In the genomic region with DNA sequence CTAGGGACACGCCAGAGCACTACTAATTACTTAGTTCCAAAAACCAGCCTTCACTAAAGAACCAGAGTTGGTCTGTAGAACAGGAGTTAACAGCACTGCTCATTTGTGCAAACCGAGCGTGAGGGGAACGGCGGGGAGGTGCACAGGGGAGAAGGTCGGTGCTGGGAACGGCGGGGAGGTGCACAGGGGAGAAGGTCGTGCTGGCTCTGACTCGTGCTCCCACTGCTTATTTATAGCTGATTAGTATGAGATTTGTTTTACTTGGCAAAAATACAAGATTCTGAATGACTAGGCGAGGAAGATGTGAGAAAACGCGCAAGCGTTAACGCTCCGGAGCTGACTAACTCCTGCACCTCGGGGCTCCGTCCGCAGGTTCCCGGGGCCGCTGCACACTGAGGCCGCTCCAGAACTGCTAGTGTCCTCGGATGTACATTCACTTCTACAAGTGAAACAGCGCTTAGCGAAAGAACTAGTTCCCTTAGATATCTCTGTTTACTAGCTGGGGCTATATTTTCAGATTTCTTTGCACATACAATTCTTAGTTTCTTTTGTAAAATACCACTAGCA, we compare ENCODE assay signal across 8 mouse cellular contexts.
DNase-seq lines count a peak whose midpoint lies in the region; ATAC-seq and TF ChIP-seq lines count a peak whose summit lies in the region.

No protein-coding gene starts in this region.

- no peaks in the 10 kb centered on the region for H3K27me3 ChIP-seq in lung, embryonic 16.5 days (ENCODE audit: control insufficient read depth, insufficient read depth, low read depth, low read length)

- peak overlapping the region; percentile 41; the same call in 1 of the 2 replicates for H3K9ac ChIP-seq in lung, embryonic 16.5 days (ENCODE audit: low read length)

- peak overlapping the region; percentile 39 for H3K4me2 ChIP-seq in lung, embryonic 16.5 days (ENCODE audit: low read depth, low read length)

- ATAC-seq in lung, embryonic 16.5 days (ENCODE audit: low read depth), result peak; percentile 76

- H3K4me1 ChIP-seq in lung, embryonic 16.5 days (replicated peaks; ENCODE audit: control insufficient read depth, insufficient read depth, low read length), result peaks cover 6% of the 10 kb centered on the region

- DNase-seq in layer of hippocampus, adult 2 months (ENCODE audit: low spot score in 2 of 2), result no peak
- DNase-seq in layer of hippocampus, adult 18-20 months (ENCODE audit: low spot score in 2 of 2), result no peak
- peak; percentile 42 for DNase-seq in heart, postnatal 4 days
- DNase-seq in urinary bladder, postnatal 4 days (ENCODE audit: low spot score in 2 of 2), result peak; percentile 22 to 61
- no peak for DNase-seq in yolk sac, embryonic 10.5 days (ENCODE audit: low spot score)
- no peak for DNase-seq in c-Kit-positive CD71-positive TER-119-positive erythroid progenitor cells, embryonic 14.5 days (ENCODE audit: low spot score)
- no peak for DNase-seq in left cerebral cortex, adult 11 months (ENCODE audit: low spot score)

- H3K27ac ChIP-seq in layer of hippocampus, adult 2 months, result no peak overlapping the region
- peak overlapping the region; percentile 32 for H3K27ac ChIP-seq in lung, embryonic 16.5 days (ENCODE audit: low read length)

- H3K9me3 ChIP-seq in lung, embryonic 16.5 days (ENCODE audit: control insufficient read depth, low read length), result no peaks in the 10 kb centered on the region

- peak overlapping the region; percentile 2; the same call in 1 of the 2 replicates for H3K4me3 ChIP-seq in layer of hippocampus, adult 2 months
- peak overlapping the region; percentile 18; the same call in 1 of the 2 replicates for H3K4me3 ChIP-seq in lung, embryonic 16.5 days (ENCODE audit: low read length)

- H3K36me3 ChIP-seq in lung, embryonic 16.5 days (ENCODE audit: control insufficient read depth, insufficient read depth, low read length), result 0 out of 2 replicates have a peak, but pooled peaks cover 2% of the 10 kb centered on the region

- 34% methylated on average over 25 of the region's 25 CpGs for WGBS in lung, embryonic 16.5 days

- no peak for TF ChIP-seq CTCF in layer of hippocampus, adult 2 months (conservative IDR thresholded peaks at IDR 0.05)

Comparison
In these comparisons a context has a peak if more than half of its experiments do, and no peak if none do; other contexts are left out.
1. DNase-seq: peak in heart, postnatal 4 days (single experiment) and urinary bladder, postnatal 4 days (2 of 2); none in layer of hippocampus, adult 2 months (0 of 2), layer of hippocampus, adult 18-20 months (0 of 2), yolk sac, embryonic 10.5 days (single experiment), c-Kit-positive CD71-positive TER-119-positive erythroid progenitor cells, embryonic 14.5 days (single experiment) and left cerebral cortex, adult 11 months (single experiment).